Mouse (Mus musculus) C2C12 (cell line): Measurements from ENCODE around the gene Efcab6.

Source experiments
- CEBPB ChIP-seq: IDR thresholded peaks from one replicate; pipeline ENCODE4 v1.6.1; 2011; ENCODE audit warnings: low read depth, mild to moderate bottlenecking, control low read depth, moderate library complexity
- CTCF ChIP-seq: IDR thresholded peaks from one replicate; pipeline ENCODE4 v1.5.1; 2011; ENCODE audit not compliant: control insufficient read depth, insufficient read depth, insufficient read length
- FOSL1 ChIP-seq: IDR thresholded peaks from one replicate; pipeline ENCODE4 v1.8.0; 2011; ENCODE audit warnings: mild to moderate bottlenecking, low read length; ENCODE audit not compliant: poor library complexity, insufficient read depth, severe bottlenecking
- MYOG ChIP-seq: IDR thresholded peaks from one replicate; pipeline ENCODE4 v1.6.1; 2011; ENCODE audit not compliant: control insufficient read depth, insufficient read length; ENCODE audit errors: extremely low read depth
- USF1 ChIP-seq: IDR thresholded peaks from one replicate; pipeline ENCODE4 v1.6.1; 2011; ENCODE audit warnings: low read depth, mild to moderate bottlenecking, control low read depth, moderate library complexity

DNA sequence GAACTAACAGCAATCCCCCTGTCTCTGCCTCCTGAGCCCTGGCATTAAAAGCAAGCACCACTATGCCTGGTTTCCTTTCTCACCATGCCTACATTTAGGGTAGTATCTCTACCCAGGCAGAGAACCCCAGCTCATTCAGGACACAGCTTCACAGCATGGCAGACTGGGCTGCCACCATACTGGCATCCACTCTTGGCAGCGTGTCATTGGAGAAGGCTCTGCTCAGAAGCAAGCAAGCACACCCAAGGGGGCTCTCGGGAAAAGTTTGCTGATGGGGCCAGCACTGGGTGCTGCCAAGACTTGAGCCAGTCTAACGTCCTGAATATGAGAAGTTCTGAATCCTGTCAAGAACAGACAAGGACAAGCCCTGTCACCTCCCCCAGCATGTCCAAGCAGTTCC is 66.1 kb downstream of the Efcab6 start:
- no peak for TF ChIP-seq FOSL1
- no peak for TF ChIP-seq CTCF
- no peak for TF ChIP-seq MYOG
- no peak for TF ChIP-seq USF1
- TF ChIP-seq CEBPB = no peak
